Mouse (Mus musculus) adrenal gland, adult (tissue): ENCODE results near the gene Igsf21.

Source experiments
- DNase-seq, 2 experiments: peaks; one replicate each; pipeline ENCODE4 v3.0.0; 2022 to 2023; ENCODE audit warnings: low spot score in 1 of 2; ENCODE audit not compliant: inconsistent age in 2 of 2

Igsf21 gene

DNA sequence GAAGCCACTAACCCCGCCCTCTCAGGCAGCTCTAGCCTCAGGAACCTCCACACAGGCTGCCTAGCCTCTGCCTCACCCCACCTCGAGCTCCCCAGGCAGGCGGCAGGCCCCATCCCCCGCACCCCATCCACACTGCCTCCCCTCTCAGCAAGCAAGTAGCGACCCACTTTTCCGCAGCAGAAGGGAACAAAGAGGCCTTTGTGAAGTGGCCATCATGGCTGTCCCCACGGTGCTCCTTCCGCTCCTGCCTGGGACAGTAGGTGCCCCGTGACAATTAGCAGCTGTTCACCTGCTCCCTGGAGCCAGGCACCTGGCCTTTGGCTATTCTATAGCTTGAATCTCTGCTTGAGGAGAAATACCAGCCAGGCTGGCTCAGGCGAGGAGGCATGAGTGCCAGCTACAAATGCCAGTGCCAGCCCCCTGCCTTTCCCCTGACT is 9.3 kb downstream of the Igsf21 start:
- DNase-seq = no peak

DNA sequence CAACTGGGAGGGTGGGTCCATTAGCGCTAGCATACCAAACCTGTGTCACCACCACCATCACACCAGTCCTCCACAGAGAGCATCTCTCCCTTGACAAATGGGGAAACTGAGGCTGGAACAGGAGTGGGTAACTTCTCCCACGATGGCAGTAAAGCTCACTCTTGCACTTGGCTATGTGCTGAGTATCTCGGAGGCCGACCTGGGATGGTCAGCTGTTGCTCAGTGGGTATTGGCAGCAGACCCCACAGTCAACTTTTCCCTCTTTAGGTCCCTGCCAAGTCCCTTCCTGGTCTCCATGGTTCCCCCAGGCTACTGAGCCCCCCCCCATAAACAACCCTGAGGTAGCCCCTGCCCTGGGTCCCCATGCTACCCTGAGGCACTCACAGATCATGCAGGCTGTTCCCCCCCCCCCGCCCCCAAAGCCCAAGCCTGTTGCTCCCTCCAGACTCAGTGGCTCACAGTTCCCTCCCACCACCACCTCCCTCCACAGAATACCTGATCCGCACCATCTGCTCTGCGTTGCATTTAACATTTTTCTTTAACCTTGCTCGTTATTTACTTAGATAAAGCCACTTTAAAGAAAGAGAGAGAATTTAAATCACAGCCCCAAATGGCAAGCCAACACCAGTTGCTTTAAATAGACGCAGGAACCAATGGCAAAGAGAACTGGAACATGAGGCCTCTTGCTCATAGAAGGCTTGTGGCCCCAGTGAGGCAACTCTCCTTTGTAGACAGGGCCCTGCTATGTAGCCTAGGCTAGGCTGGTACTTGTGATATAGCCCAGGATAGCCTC is 11.0 kb downstream of the Igsf21 start:
- no peak for DNase-seq

DNA sequence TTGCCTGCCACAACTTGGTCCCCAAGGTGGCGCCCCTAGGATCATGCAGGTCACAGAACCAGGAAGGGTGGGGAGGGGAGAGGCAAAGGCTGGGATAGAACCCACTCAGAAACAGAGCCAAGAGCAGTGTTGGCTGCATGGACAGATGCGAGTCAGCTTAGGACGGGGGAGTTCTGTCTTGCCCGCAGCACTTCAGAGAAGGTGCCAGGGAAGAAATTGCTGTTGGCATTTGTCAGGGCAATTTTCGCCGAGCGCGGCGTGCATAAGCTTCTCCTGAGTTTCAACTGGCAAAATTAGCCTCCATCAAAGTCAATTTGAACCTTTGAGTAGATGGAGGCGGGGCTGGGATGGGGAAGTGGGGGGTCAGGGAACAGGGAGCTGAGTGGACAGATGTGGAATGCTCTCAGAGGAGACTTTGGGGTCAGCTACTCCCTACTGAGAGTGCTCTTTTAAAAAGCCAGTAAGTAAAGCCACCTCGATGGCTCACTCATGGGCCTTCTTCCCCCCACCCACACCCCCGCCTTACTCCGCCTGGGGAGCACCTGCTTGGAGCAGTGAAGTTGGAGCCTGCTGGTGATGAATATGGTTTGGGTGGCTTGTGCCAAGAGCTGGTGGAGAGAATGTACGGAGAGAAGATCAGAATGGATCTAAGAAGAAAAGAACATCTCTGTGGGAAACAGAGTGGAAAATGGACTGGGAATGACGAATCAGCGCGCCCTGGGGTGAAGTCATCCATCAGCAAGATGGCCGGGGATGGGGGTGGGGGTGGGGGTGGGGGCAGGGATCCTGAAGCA is 12.0 kb downstream of the Igsf21 start:
- no peak for DNase-seq

DNA sequence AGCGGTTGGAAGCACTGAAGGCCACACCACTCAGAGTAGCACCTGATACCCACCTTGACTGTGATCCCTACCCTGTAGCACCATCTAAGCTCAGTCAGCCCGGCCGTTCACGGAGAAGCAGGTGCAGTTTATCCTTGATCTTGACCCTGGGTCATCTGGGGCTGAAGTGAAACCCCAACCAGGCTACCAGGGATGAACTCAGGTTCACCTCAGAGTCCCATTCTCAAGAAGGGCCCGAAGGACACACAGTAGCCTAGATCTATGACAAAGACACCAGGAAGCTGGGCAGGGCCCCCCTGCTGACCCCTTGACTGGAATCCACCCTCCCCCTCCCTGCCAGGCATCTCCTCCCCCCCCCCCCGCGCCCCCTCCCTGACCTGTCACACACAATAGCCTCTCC is 18.7 kb downstream of the Igsf21 start:
- DNase-seq = no peak

DNA sequence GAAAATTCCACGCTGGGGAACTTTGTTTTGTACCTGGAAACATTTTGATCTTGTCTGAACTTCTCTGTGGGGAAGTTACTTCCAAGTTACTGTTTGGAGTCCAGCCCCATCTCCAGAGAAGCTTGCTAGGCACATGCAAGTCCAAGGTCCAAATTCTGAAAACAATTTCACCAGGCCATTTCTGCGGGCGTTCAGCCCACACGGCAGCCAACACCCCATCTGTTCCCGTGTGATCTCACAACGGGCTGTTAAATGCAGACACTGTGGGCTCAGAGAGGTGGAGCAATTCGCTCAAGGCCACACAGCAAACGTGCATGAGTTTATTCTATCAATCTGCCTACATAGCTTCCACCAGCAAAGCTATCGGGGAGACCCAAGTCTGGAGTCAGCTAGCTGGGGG is 21.4 kb downstream of the Igsf21 start:
- no peak for DNase-seq

DNA sequence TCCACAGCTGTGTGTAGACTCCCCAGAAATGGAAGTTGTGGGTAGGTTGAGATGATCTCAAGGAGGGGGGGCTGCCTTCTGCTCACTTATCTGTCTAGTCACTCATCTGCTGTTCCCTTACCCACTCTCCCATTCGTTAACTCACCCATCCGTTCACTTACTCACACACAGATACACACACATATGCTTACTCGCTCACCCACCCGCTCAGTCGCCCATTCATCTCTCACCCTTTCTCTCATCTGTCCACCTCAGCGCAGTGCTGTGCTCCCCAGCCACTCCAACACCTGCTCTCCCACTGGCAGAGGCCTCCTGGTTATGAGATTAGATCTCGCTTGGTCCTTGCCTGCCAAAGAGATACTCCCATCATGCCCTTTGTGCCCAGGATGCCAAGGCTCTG is 22.1 kb downstream of the Igsf21 start:
- DNase-seq = no peak

DNA sequence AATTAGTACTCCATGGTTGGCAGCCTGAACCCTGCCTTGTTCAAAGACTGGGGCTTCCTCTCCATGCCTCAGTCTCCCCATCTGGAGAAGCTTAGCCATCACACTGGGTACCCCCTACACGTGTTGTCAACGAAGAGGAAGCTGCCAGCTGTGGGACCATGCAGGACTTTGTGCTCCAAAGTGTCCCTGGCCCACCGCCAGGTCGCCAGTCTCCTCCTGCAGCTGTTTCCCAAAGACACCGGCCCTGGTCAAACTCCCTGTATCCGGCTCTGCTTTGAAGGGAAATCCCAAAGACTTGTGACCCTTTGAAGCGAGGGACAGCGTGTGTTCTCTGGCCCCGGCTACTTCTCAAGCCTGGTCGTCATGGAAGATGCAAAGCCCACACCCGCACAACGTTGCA is 23.5 kb downstream of the Igsf21 start:
- peak; percentile 22 to 33 for DNase-seq

DNA sequence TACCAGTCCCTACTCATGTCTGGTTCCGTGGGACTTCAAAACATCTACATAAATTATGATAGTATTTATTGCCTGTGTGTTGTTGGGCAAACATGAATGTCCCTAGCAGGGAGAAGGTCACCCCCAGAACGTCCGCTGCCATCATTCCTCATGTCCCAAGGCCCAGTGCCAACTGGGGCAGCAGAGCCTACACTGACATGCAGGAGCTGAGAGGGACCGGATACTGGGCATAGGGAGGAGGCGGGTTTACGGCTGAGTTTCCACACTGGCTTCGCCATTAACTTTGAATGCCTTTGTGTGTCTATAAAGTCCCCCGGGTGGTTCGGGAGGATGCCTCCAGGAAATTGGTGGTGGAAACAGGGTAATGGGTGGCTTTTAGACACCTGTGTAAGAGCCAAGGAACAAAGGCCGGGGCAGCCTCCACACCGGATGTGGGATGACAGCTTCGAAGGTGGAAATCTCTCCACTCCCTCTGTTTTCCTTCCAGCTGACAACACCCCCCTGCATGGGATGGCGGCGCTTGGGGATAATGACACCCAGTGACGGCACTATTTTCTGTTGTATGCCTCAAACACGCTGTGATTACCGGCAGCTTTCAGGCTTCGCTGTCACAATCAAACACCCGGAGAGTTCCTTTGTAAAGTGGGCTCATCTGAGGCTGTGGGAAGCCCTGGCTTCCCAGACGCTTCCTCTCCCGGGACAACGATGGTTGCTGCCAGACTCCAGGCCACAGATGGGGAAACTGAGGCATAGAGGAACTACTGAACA is 26.1 kb downstream of the Igsf21 start:
- peak; percentile 76 to 88 for DNase-seq

DNA sequence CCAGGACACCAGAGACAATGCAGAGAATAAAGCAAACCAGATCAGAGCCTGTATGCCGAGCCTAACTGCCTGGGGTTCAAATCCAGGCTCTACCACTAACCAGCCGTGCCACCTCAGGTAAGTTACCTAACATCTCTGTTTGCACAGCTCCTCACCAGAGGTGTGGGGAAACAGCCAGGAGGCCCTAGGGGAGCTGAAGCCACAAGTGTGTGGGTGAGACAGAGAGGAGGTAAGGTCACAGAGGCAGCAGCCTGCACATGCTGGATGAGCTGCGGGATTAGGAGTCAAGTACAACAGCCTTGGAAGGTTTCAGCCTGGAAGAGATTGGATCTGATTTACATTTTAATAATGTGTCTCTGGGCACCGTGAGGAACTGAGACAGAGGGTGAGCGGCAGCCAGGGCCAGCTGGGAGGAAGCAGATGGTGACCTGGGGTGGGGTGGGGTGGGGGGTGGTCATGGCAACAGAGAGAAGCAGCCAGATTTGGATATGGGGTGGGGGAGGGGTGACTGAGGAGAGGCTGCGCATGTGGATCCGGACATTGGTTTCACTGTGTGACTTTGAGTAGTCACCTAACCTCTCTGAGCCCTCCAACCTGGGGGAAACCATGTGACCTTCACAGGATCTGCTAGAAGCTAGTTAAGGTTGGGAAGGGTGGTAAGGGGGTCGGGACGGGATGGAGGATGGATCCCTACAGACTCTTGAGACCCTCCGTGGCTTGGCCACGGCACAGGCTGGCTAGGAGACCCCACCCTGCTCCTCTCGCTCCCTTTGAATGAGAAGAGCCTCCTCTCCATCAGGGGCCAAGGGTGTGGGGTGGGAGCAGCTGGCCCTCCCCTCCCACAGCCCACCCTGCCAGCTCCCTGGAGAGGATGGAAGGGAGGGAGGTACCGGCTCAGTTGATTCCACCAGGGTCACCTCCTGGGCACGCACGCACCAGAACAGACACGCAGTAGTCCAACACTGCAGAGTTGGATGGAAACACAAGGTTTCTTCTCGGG is 27.4 kb downstream of the Igsf21 start:
- DNase-seq = no peak

DNA sequence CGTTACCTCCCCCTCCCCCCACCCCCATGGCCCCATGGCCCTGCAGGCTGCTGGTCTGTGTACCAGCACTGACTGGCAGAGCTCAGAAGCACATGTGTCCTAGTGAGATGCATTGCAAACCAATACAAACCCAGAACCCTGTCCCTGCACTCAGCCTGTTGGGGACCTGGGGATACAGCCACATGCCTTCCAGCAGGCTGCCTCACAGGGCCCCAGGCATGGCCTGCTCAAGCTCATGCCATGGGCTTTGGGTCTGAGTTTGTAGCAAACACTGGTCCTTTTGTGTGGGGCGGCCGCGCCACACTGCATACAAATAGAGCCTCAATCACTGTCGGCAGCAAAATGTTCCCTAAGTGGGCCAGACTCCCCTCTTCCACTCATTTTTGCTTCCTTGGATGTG is 28.2 kb downstream of the Igsf21 start:
- DNase-seq = no peak

DNA sequence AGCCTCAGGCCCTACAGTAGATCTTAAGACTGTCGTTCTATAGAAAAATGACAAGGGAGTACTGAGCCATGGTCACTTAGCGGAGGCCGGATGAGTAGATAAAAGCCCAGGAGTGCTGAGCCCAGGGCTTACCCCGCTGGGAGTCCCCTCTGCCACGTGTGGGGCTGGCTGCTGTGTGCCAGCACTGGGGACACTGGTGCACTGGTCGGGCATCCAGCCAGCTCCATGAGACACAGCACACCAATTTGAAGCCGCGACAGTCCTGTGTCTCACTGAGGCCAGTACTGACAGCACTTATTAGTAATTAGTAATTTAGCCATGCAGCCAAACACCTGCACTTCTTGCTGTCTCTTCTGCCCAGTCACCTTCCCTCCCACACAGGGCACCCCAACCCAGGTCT is 28.6 kb downstream of the Igsf21 start:
- DNase-seq = no peak

DNA sequence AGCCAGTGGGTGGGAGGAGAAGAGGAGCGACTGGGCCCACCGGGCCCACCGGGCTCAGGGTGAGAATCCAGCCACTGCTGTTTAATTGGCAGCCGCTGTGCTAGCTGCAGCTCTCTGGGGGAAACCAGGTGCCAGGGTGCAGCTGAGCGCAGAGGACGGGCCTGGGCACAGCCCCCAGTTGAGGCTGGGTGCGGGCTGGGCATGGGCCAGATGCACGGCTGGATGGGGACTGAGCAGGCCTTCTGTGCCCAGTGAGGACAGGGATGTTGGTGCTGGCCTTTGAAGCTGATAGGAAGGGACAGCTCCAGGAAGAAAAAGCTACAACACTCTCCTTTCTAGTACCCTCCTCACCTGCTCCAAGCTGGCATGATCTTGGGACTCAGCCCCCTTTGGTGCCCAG is 30.5 kb downstream of the Igsf21 start:
- no peak for DNase-seq

DNA sequence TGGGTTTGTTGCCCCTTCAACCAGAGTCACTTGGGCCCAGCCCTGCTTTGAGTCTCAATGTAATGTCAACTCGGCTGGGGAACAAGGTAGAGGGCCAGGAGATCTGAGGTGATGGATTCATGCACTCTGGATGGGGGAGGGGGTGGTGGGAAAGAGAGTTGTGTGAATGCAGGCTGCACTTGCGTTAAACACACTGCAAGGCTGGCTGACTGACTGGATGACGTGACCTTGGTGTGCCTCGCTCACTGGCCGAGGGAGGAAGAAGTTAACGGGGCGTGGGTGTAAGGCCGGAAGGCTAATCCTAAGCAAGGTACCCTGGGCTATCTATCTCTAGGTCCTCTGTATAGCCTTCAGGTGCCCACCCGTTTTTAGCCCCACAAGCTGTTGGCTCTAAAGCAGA is 31.4 kb downstream of the Igsf21 start:
- DNase-seq = peak; percentile 33 to 58

DNA sequence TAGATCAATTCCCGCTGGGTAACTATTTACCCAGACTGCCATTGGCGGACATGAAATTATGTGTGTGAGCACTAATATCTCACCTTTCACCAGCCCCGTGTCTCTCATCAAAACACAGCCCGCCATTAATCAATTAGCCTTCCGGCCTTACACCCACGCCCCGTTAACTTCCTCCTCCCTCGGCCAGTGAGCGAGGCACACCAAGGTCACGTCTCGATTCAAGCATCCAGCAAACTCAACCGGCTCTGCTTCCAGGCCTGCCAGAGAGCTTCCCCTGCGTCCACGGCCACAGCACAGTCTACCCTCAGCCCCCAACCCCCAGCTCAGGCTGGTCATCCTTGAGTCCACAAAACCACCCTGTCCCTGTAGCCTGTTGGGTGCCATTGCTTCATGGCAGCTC is 32.2 kb downstream of the Igsf21 start:
- DNase-seq = peak; percentile 29 to 66

DNA sequence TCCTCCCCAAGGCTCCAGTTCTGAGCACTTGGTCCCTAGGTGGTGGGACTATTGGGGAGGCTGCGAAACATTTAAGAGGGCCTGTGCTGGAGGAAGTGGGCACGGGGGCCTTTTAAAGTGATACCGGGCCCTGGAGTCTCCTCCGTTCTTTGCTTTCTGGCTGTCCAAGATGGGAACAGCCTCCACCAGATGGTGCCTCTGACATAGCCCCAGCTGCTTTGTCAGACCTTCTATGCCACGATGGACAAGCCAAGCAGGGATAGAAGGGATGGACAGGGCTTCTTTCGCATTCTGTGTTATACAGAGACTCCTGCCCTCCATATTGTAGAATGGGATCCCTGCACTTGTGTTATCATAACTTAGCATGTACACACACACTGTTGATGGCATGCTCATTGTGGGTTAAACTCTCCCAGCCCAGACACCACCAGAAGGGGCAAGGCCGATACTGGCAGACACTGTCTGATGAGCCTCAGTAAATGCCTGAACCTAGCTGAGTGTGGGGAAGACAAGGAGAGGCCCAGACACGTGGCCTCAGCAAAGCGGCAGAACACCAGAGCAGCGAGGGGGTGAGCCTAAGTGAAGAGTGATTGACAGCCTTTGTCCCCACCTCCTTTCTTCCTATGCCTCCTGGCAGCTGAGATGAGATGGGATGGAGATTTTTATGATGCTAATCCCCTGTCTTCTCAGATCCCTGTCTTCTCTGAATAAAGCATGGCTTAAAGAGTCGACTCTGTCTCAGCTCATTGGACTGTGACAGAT is 36.3 kb downstream of the Igsf21 start:
- no peak for DNase-seq

DNA sequence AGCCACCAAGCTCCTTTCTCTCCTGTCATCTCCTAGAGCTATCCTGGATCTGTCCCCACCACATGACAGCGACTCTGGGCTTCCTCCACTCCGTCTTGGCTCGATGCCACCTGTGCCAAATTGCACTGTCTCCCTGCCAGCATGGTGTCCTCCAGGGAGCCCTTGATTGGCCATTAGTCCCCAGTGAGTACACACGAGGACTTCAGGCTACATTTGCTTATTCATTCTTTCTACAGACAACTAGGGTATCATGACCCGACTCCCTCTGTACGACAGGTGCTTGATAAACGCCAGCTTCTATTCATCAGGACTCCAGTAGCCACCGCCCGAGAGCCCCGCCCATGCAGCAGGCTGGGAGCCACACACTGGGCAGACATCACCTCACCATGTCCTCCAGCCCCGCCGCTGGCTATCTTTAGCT is 40.8 kb downstream of the Igsf21 start:
- DNase-seq = peak; percentile 59 to 88

DNA sequence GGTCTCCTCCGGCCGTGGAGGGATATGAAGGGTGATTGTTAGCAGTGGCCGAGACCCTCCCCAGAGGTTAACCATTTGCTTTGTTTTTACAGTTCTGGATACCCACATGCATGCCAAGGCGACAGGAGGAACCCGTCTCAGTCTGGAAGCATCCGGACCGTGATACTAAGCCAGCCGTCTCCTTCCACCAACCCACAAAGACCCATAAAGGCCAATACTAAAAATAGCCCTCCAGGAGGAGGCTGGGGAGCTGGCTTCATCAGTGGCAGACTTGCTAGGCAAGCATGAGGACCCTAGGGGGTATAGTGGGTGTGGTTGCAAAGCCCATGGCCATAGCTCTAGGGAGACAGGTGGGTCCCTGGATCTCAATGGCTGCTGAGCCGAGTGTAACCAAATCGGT is 41.8 kb downstream of the Igsf21 start:
- DNase-seq = no peak

DNA sequence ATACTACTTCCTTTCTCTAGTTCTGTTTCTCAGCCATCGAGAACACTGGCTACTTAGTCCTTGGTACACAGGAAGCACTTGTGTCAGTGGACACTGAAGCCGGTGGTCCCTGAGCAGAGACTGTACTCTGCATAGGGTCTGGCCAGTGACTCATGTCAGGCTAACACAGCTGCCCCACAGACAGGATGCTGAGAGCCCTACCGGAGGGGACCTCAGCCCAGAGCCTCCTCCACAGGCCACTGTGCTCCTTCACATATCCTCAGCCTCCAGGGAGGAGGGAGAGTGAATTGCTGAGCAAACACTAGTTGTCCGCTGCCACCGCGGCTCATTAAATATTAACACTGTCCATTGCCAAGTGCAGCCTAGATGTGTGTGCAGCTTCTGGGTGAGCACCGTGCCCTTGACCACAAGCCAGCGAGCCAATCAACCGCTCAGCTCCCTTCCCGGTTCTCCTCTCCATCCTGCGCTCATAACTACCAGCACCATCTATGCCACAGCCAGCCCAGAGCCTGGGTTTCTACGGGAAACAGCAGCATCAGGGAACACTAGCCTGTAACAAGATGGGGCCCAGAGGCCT is 42.8 kb downstream of the Igsf21 start:
- DNase-seq = no peak

DNA sequence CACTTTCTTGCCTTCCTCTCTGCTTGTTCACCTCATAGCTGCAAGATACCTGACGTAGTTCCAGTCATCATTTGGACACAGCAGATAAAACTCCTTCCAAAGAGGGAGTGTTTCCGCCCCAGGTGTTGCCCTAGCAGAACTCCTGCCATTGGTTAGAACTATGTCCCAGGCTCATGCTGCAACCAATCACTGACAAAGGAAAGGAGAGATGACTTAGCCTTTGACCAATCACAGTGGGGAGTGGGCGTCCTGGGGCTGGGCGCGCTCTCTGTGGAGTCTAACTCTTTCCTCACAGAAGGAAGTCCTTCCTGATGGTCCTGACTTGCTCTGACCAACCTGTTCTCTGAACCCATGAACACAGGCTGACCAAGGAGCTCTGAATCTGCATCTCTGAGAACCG is 44.4 kb downstream of the Igsf21 start:
- DNase-seq = no peak
